Mouse (Mus musculus): Measurements from ENCODE around the gene Ly6g5b.

- TF ChIP-seq CTCF (IDR thresholded peaks at IDR 0.05; ENCODE audit: low read depth) (no peak), EP300 (IDR thresholded peaks at IDR 0.05; ENCODE audit: low read depth) (no peak)
Observed at GRCm38 (mm10) chr17:35080248-35080647, 35.0 kb downstream of the Ly6g5b start.

Measured in liver, embryonic 14.5 days (tissue).